Mouse (Mus musculus): ENCODE results near the gene Hoxa10. TPM values are rescaled to one million over a fixed set of nuclear protein-coding genes. Genes with fewer than 3 reads are reported as not detected.

The Hoxa10 gene
- polyA plus RNA-seq, 1 experiment from 2014 or later, result not detected

- ATAC-seq (ENCODE audit: low FRiP score), result no peak
- Histone ChIP-seq H3K36me3 (no peaks in the 10 kb centered on the region), H3K27ac (no peak overlapping the region), H3K4me2 (replicated peaks) (no peak overlapping the region), H3K9me3 (replicated peaks) (no peaks in the 10 kb centered on the region), H3K9ac (no peak overlapping the region), H3K4me3 (no peak overlapping the region), H3K4me1 (peaks cover 16% of the 10 kb centered on the region), H3K27me3 (peaks cover 100% of the 10 kb centered on the region)
- 2% methylated on average over 30 of the region's 30 CpGs for WGBS
Measured at GRCm38 (mm10) chr6:52215771-52216535, 24.7 kb downstream of the Hoxa10 start.

GRCm38 (mm10) chr6:52215070-52215469 is 25.6 kb downstream of the Hoxa10 start:
- no peaks in the 10 kb centered on the region for H3K36me3 ChIP-seq
- H3K27ac ChIP-seq, result no peak overlapping the region
- H3K9me3 ChIP-seq (replicated peaks), result no peaks in the 10 kb centered on the region
- H3K4me1 ChIP-seq, result peaks cover 16% of the 10 kb centered on the region
- H3K9ac ChIP-seq, result no peak overlapping the region
- no peak overlapping the region for H3K4me3 ChIP-seq
- 7% methylated on average over 3 of the region's 3 CpGs for WGBS
- H3K27me3 ChIP-seq, result peaks cover 98% of the 10 kb centered on the region
- H3K4me2 ChIP-seq (replicated peaks), result no peak overlapping the region
- no peak for ATAC-seq (ENCODE audit: low FRiP score)

- ATAC-seq (ENCODE audit: low FRiP score), result no peak
- 8% methylated on average over 5 of the region's 5 CpGs for whole genome bisulfite sequencing
- H3K9me3 ChIP-seq (replicated peaks), result no peaks in the 10 kb centered on the region
- no peak overlapping the region for H3K27ac ChIP-seq
- peaks cover 16% of the 10 kb centered on the region for H3K4me1 ChIP-seq
- H3K4me3 ChIP-seq, result no peak overlapping the region
- H3K27me3 ChIP-seq, result peaks cover 98% of the 10 kb centered on the region
- no peak overlapping the region for H3K4me2 ChIP-seq (replicated peaks)
- no peak overlapping the region for H3K9ac ChIP-seq
- H3K36me3 ChIP-seq, result no peaks in the 10 kb centered on the region
Measured at GRCm38 (mm10) chr6:52214271-52214670, 26.4 kb downstream of the Hoxa10 start.

GRCm38 (mm10) chr6:52213119-52213986 is 27.3 kb downstream of the Hoxa10 start, which contains the start of the genes Hoxa3 and Gm28308:
TSS of gene Hoxa3 (minus strand) at chr6:52213336.
TSS of gene Gm28308 (minus strand) at chr6:52213339.
- H3K4me1 ChIP-seq, result peaks cover 21% of the 10 kb centered on the region
- WGBS, result 3% methylated on average over 38 of the region's 38 CpGs

GRCm38 (mm10) chr6:52212556-52213118 is 28.0 kb downstream of the Hoxa10 start:
- peaks cover 20% of the 10 kb centered on the region for H3K4me1 ChIP-seq
- no peak for ATAC-seq (ENCODE audit: low FRiP score)
- H3K4me2 ChIP-seq (replicated peaks), result 0 out of 2 replicates have a peak overlapping the region, but pooled peaks have one; percentile 13
- no peaks in the 10 kb centered on the region for H3K36me3 ChIP-seq
- H3K27ac ChIP-seq, result no peak overlapping the region
- H3K9ac ChIP-seq, result no peak overlapping the region
- peaks cover 98% of the 10 kb centered on the region for H3K27me3 ChIP-seq
- no peaks in the 10 kb centered on the region for H3K9me3 ChIP-seq (replicated peaks)
- H3K4me3 ChIP-seq, result peak overlapping the region; percentile 10; the same call in 1 of the 2 replicates
- WGBS, result 2% methylated on average over 22 of the region's 22 CpGs

More at GRCm38 (mm10) chr6:52213119-52213986, 27.3 kb downstream of the Hoxa10 start, which contains the start of the genes Hoxa3 and Gm28308:
- Histone ChIP-seq H3K27me3 (peaks cover 98% of the 10 kb centered on the region), H3K4me2 (replicated peaks) (0 out of 2 replicates have a peak within 1 kb of the TSS, but pooled peaks have one; percentile 13), H3K9me3 (replicated peaks) (no peaks in the 10 kb centered on the region), H3K27ac (no peak within 1 kb of the TSS), H3K9ac (no peak within 1 kb of the TSS), H3K4me3 (peak within 1 kb of the TSS; percentile 10; the same call in 1 of the 2 replicates), H3K36me3 (no peaks in the 10 kb centered on the region)
- ATAC-seq (ENCODE audit: low FRiP score), result no peak

- Histone ChIP-seq H3K4me1 (peaks cover 15% of the 10 kb centered on the region), H3K9ac (no peak overlapping the region), H3K4me2 (replicated peaks) (peak overlapping the region; percentile 8), H3K4me3 (peak overlapping the region; percentile 7; the same call in 1 of the 2 replicates), H3K27ac (no peak overlapping the region), H3K9me3 (replicated peaks) (no peaks in the 10 kb centered on the region), H3K36me3 (no peaks in the 10 kb centered on the region), H3K27me3 (peaks cover 98% of the 10 kb centered on the region)
- 4% methylated on average over 13 of the region's 13 CpGs for WGBS
- no peak for ATAC-seq (ENCODE audit: low FRiP score)
Measured at GRCm38 (mm10) chr6:52211961-52212360, 28.7 kb downstream of the Hoxa10 start.

GRCm38 (mm10) chr6:52211170-52211935 is 29.3 kb downstream of the Hoxa10 start:
- Histone ChIP-seq H3K27ac (no peak overlapping the region), H3K36me3 (no peaks in the 10 kb centered on the region), H3K9me3 (replicated peaks) (no peaks in the 10 kb centered on the region), H3K4me1 (peaks cover 11% of the 10 kb centered on the region), H3K9ac (no peak overlapping the region), H3K27me3 (peaks cover 98% of the 10 kb centered on the region), H3K4me3 (peak overlapping the region; percentile 7; the same call in 1 of the 2 replicates), H3K4me2 (replicated peaks) (peak overlapping the region; percentile 8)
- peak; percentile 67 for ATAC-seq (ENCODE audit: low FRiP score)
- whole genome bisulfite sequencing, result under 1% methylated on average over 37 of the region's 37 CpGs

GRCm38 (mm10) chr6:52209685-52210046 is 31.0 kb downstream of the Hoxa10 start:
- H3K4me2 ChIP-seq (replicated peaks), result no peak overlapping the region; the same call in 1 of the 2 replicates
- no peak overlapping the region for H3K4me3 ChIP-seq
- ATAC-seq (ENCODE audit: low FRiP score), result no peak
- 9% methylated on average over 12 of the region's 12 CpGs for WGBS
- peaks cover 11% of the 10 kb centered on the region for H3K4me1 ChIP-seq
- no peak overlapping the region for H3K9ac ChIP-seq
- no peaks in the 10 kb centered on the region for H3K36me3 ChIP-seq
- peaks cover 98% of the 10 kb centered on the region for H3K27me3 ChIP-seq
- H3K9me3 ChIP-seq (replicated peaks), result no peaks in the 10 kb centered on the region
- no peak overlapping the region for H3K27ac ChIP-seq

- WGBS, result 3% methylated on average over 18 of the region's 18 CpGs
- H3K4me3 ChIP-seq, result peak overlapping the region; percentile 25
Measured at GRCm38 (mm10) chr6:52208868-52209684, 31.6 kb downstream of the Hoxa10 start.

GRCm38 (mm10) chr6:52208072-52208867 is 32.4 kb downstream of the Hoxa10 start, which contains the start of gene Hoxa6:
TSS of gene Hoxa6 (minus strand) at chr6:52208722.
- Histone ChIP-seq H3K4me1 (peaks cover 20% of the 10 kb centered on the region), H3K36me3 (no peaks in the 10 kb centered on the region), H3K27ac (peak within 1 kb of the TSS; percentile 32), H3K9ac (0 out of 2 replicates have a peak within 1 kb of the TSS, but pooled peaks have one; percentile 38), H3K4me2 (replicated peaks) (peak within 1 kb of the TSS; percentile 46), H3K9me3 (replicated peaks) (no peaks in the 10 kb centered on the region), H3K4me3 (peak within 1 kb of the TSS; percentile 47), H3K27me3 (peaks cover 97% of the 10 kb centered on the region)
- ATAC-seq (ENCODE audit: low FRiP score), result no peak
- 1% methylated on average over 46 of the region's 47 CpGs for WGBS

More at GRCm38 (mm10) chr6:52208868-52209684, 31.6 kb downstream of the Hoxa10 start:
- Histone ChIP-seq H3K4me2 (replicated peaks) (peak overlapping the region; percentile 46), H3K4me1 (peaks cover 11% of the 10 kb centered on the region), H3K9me3 (replicated peaks) (no peaks in the 10 kb centered on the region), H3K27ac (no peak overlapping the region; the same call in 1 of the 2 replicates), H3K36me3 (no peaks in the 10 kb centered on the region), H3K9ac (no peak overlapping the region), H3K27me3 (peaks cover 97% of the 10 kb centered on the region)
- ATAC-seq (ENCODE audit: low FRiP score), result no peak
